Mouse (Mus musculus): ENCODE measurements around the gene Myadml2. TPM values are rescaled to one million over a fixed set of nuclear protein-coding genes. Genes with fewer than 3 reads are reported as not detected.

Myadml2 gene
- polyA plus RNA-seq, 1 experiment, result 4.6 TPM

DNA sequence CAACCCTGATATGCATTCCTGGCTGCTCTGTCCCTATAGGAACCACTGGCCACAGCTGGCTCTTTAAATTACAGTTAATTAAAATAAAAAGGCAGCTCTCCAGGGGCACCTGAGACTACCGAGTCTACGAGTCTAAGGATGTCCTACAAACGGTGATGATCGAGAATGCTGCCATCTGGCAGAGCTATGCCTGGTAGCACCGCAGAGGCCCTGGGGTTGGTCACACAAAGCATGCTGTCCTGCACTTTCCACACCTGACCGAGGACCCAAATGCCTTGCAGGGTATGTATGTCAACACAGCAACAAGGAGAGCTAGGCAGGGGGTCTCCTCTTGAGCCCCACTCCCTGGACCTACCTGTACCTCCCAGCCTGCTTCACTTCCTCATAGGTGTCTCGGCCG lies 34.0 kb downstream of the Myadml2 start:
- TF ChIP-seq USF1 (IDR thresholded peaks at IDR 0.05; ENCODE audit: low read depth) (no peak), REST (IDR thresholded peaks at IDR 0.05; ENCODE audit: insufficient read depth, insufficient read length) (no peak), E2F4 (IDR thresholded peaks at IDR 0.05; ENCODE audit: insufficient read depth) (no peak), CEBPB (IDR thresholded peaks at IDR 0.05; ENCODE audit: insufficient read depth, poor library complexity, severe bottlenecking) (no peak), MYOG (IDR thresholded peaks at IDR 0.05; ENCODE audit: control insufficient read depth in 1 of 3, insufficient read depth in 1 of 3, insufficient read length in 2 of 3, low read depth in 2 of 3) (no peak), MAX (IDR thresholded peaks at IDR 0.05; ENCODE audit: low read depth) (no peak), MYOD1 (IDR thresholded peaks at IDR 0.05; ENCODE audit: control insufficient read depth in 1 of 3, insufficient read length in 2 of 3, low read depth in 2 of 3) (no peak), POLR2AphosphoS2 (IDR thresholded peaks at IDR 0.05; ENCODE audit: insufficient read length, low read depth) (no peak), TCF3 (IDR thresholded peaks at IDR 0.05; ENCODE audit: insufficient read length, low read depth) (no peak), SRF (IDR thresholded peaks at IDR 0.05; ENCODE audit: control insufficient read depth, insufficient read length, low read depth) (no peak), POLR2A (IDR thresholded peaks at IDR 0.05; ENCODE audit: insufficient read length, low read depth) (no peak), TCF12 (IDR thresholded peaks at IDR 0.05; ENCODE audit: insufficient read depth, poor library complexity, severe bottlenecking) (no peak)
- Histone ChIP-seq H3K36me3 (ENCODE audit: control insufficient read depth, insufficient read depth) (peaks cover 23% of the 10 kb centered on the region), H3ac (ENCODE audit: control insufficient read depth, insufficient read length) (no peak overlapping the region), H3K27me3 (ENCODE audit: control insufficient read depth, insufficient read depth, insufficient read length) (no peaks in the 10 kb centered on the region), H3K79me2 (ENCODE audit: control insufficient read depth, insufficient read depth) (peaks cover 34% of the 10 kb centered on the region), H3K4me3 (no peak overlapping the region), H3K4me2 (ENCODE audit: low read depth) (no peak overlapping the region)

DNA sequence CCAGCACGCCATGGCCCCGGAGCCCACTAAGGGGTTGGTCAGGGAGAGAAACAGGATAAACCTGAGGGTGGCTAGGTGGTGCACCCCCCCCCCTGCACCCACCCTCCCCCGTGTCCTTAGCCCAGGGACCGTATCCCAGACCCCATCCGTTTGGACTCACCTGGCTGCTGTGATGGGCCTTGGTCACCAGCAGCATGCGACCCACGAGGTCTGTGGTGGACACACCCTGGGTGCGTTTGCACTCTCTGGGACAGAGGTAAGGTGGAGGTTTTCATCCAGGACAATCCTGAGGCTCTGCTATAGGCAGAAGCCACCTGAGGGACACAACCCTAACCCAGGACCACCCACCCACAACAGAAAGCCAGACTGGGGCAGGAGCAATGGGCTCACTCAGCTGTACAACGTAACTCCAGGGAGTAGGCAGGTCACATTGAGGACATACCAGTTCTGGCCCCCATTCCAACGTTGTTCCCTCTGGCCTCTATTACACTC lies 34.4 kb downstream of the Myadml2 start:
- Histone ChIP-seq H3K4me3 (no peak overlapping the region), H3ac (ENCODE audit: control insufficient read depth, insufficient read length) (no peak overlapping the region), H3K4me2 (ENCODE audit: low read depth) (no peak overlapping the region), H3K27me3 (ENCODE audit: control insufficient read depth, insufficient read depth, insufficient read length) (no peaks in the 10 kb centered on the region), H3K36me3 (ENCODE audit: control insufficient read depth, insufficient read depth) (peaks cover 21% of the 10 kb centered on the region), H3K79me2 (ENCODE audit: control insufficient read depth, insufficient read depth) (peaks cover 34% of the 10 kb centered on the region)
- TF ChIP-seq SRF (IDR thresholded peaks at IDR 0.05; ENCODE audit: control insufficient read depth, insufficient read length, low read depth) (no peak), E2F4 (IDR thresholded peaks at IDR 0.05; ENCODE audit: insufficient read depth) (no peak), POLR2AphosphoS2 (IDR thresholded peaks at IDR 0.05; ENCODE audit: insufficient read length, low read depth) (no peak), USF1 (IDR thresholded peaks at IDR 0.05; ENCODE audit: low read depth) (no peak), TCF3 (IDR thresholded peaks at IDR 0.05; ENCODE audit: insufficient read length, low read depth) (no peak), CEBPB (IDR thresholded peaks at IDR 0.05; ENCODE audit: insufficient read depth, poor library complexity, severe bottlenecking) (no peak), MAX (IDR thresholded peaks at IDR 0.05; ENCODE audit: low read depth) (no peak), MYOD1 (IDR thresholded peaks at IDR 0.05; ENCODE audit: control insufficient read depth in 1 of 3, insufficient read length in 2 of 3, low read depth in 2 of 3) (no peak), MYOG (IDR thresholded peaks at IDR 0.05; ENCODE audit: control insufficient read depth in 1 of 3, insufficient read depth in 1 of 3, insufficient read length in 2 of 3, low read depth in 2 of 3) (no peak), TCF12 (IDR thresholded peaks at IDR 0.05; ENCODE audit: insufficient read depth, poor library complexity, severe bottlenecking) (no peak), REST (IDR thresholded peaks at IDR 0.05; ENCODE audit: insufficient read depth, insufficient read length) (no peak), POLR2A (IDR thresholded peaks at IDR 0.05; ENCODE audit: insufficient read length, low read depth) (no peak)

- H3K79me2 ChIP-seq (ENCODE audit: control insufficient read depth, insufficient read depth), result peaks cover 34% of the 10 kb centered on the region
- H3ac ChIP-seq (ENCODE audit: control insufficient read depth, insufficient read length), result no peak overlapping the region
- no peak for TF ChIP-seq MAX (IDR thresholded peaks at IDR 0.05; ENCODE audit: low read depth)
- no peak for TF ChIP-seq TCF12 (IDR thresholded peaks at IDR 0.05; ENCODE audit: insufficient read depth, poor library complexity, severe bottlenecking)
- no peak for TF ChIP-seq REST (IDR thresholded peaks at IDR 0.05; ENCODE audit: insufficient read depth, insufficient read length)
- TF ChIP-seq USF1 (IDR thresholded peaks at IDR 0.05; ENCODE audit: low read depth), result no peak
- TF ChIP-seq MYOD1 (IDR thresholded peaks at IDR 0.05; ENCODE audit: control insufficient read depth in 1 of 3, insufficient read length in 2 of 3, low read depth in 2 of 3), result no peak
- TF ChIP-seq POLR2A (IDR thresholded peaks at IDR 0.05; ENCODE audit: insufficient read length, low read depth), result peak; percentile 39
- no peak for TF ChIP-seq CEBPB (IDR thresholded peaks at IDR 0.05; ENCODE audit: insufficient read depth, poor library complexity, severe bottlenecking)
- no peak for TF ChIP-seq TCF3 (IDR thresholded peaks at IDR 0.05; ENCODE audit: insufficient read length, low read depth)
- peak; percentile 45 for TF ChIP-seq POLR2AphosphoS2 (IDR thresholded peaks at IDR 0.05; ENCODE audit: insufficient read length, low read depth)
- no peak for TF ChIP-seq E2F4 (IDR thresholded peaks at IDR 0.05; ENCODE audit: insufficient read depth)
- TF ChIP-seq MYOG (IDR thresholded peaks at IDR 0.05; ENCODE audit: control insufficient read depth in 1 of 3, insufficient read depth in 1 of 3, insufficient read length in 2 of 3, low read depth in 2 of 3), result no peak
- no peak overlapping the region for H3K4me3 ChIP-seq
- no peak overlapping the region for H3K4me2 ChIP-seq (ENCODE audit: low read depth)
- H3K27me3 ChIP-seq (ENCODE audit: control insufficient read depth, insufficient read depth, insufficient read length), result no peaks in the 10 kb centered on the region
- peaks cover 15% of the 10 kb centered on the region for H3K36me3 ChIP-seq (ENCODE audit: control insufficient read depth, insufficient read depth)
These were observed 35.2 kb downstream of the Myadml2 start for GRCm38 (mm10) chr11:120612763-120613162.

DNA sequence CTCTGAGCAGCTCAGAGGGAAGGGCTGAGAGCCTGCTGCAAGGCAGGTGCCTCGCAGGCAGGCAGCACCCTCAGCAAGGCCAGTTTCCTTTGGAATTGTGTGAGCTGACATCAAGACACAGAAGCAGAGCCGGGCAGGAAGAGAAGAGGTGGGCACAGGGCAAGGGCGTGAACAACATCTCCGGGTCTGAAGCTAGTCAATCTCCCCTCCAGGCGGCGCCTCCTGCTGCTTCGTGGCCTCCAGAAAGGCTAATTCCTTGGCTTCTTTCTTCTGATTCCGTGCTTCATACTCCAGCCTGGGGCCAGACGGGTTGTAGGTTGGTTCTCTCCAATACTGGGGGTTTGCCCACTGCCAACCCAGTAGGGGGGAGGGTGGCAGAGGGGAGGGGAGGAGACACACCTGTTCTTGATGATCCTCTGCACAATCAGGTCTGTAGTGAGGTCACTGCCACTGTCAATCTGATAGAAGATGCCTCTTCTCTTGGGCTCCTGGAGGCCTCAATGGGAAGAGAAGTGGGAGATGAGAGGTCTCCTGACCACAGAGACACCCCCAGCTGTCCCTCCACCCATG lies 37.4 kb downstream of the Myadml2 start:
- Histone ChIP-seq H3ac (ENCODE audit: control insufficient read depth, insufficient read length) (no peak overlapping the region), H3K36me3 (ENCODE audit: control insufficient read depth, insufficient read depth) (peaks cover 15% of the 10 kb centered on the region), H3K4me2 (ENCODE audit: low read depth) (no peak overlapping the region), H3K27me3 (ENCODE audit: control insufficient read depth, insufficient read depth, insufficient read length) (no peaks in the 10 kb centered on the region), H3K79me2 (ENCODE audit: control insufficient read depth, insufficient read depth) (peaks cover 13% of the 10 kb centered on the region), H3K4me3 (no peak overlapping the region)
- TF ChIP-seq MYOG (IDR thresholded peaks at IDR 0.05; ENCODE audit: control insufficient read depth in 1 of 3, insufficient read depth in 1 of 3, insufficient read length in 2 of 3, low read depth in 2 of 3), result no peak
- TF ChIP-seq SRF (IDR thresholded peaks at IDR 0.05; ENCODE audit: control insufficient read depth, insufficient read length, low read depth), result no peak
- TF ChIP-seq E2F4 (IDR thresholded peaks at IDR 0.05; ENCODE audit: insufficient read depth), result no peak
- no peak for TF ChIP-seq TCF3 (IDR thresholded peaks at IDR 0.05; ENCODE audit: insufficient read length, low read depth)
- no peak for TF ChIP-seq MAX (IDR thresholded peaks at IDR 0.05; ENCODE audit: low read depth)
- TF ChIP-seq TCF12 (IDR thresholded peaks at IDR 0.05; ENCODE audit: insufficient read depth, poor library complexity, severe bottlenecking), result no peak
- TF ChIP-seq REST (IDR thresholded peaks at IDR 0.05; ENCODE audit: insufficient read depth, insufficient read length), result no peak
- no peak for TF ChIP-seq CEBPB (IDR thresholded peaks at IDR 0.05; ENCODE audit: insufficient read depth, poor library complexity, severe bottlenecking)
